Mouse (Mus musculus): ENCODE results near the gene Acsl5. TPM values are rescaled to one million over a fixed set of nuclear protein-coding genes. Genes with fewer than 3 reads are reported as not detected.

Gene Acsl5
- polyA plus RNA-seq, 1 experiment from 2014 or later, result 63.2 TPM

GRCm38 (mm10) chr19:55218741-55219221 is 33.0 kb upstream of the Acsl5 start:
- H3K27ac ChIP-seq (replicated peaks), result peak overlapping the region; percentile 75

GRCm38 (mm10) chr19:55219359-55219758 is 32.4 kb upstream of the Acsl5 start:
- WGBS, result 51% methylated on average over 8 of the region's 8 CpGs
- Histone ChIP-seq H3K27me3 (ENCODE audit: control insufficient read depth, insufficient read depth, low read length) (no peaks in the 10 kb centered on the region), H3K4me2 (replicated peaks; ENCODE audit: low read depth) (no peak overlapping the region), H3K27ac (replicated peaks) (peak overlapping the region; percentile 75), H3K4me1 (replicated peaks; ENCODE audit: control insufficient read depth, insufficient read depth) (0 out of 2 replicates have a peak, but pooled peaks cover 3% of the 10 kb centered on the region), H3K4me3 (ENCODE audit: low read depth, low read length) (peak overlapping the region; percentile 43; the same call in 1 of the 2 replicates), H3K9me3 (ENCODE audit: control insufficient read depth, low read length) (no peaks in the 10 kb centered on the region), H3K9ac (ENCODE audit: low read length) (no peak overlapping the region), H3K36me3 (ENCODE audit: control insufficient read depth, insufficient read depth, low read length) (no peaks in the 10 kb centered on the region)
- TF ChIP-seq CTCF (IDR thresholded peaks at IDR 0.05; ENCODE audit: low read depth) (no peak), EP300 (optimal IDR thresholded peaks at IDR 0.05) (peak; percentile 87)
- ATAC-seq (ENCODE audit: low FRiP score, low TSS enrichment) (peak; percentile 87), DNase-seq (ENCODE audit: low spot score) (peak; percentile 29)

More at GRCm38 (mm10) chr19:55218741-55219221, 33.0 kb upstream of the Acsl5 start:
- peak overlapping the region; percentile 52 for H3K9ac ChIP-seq (ENCODE audit: low read length)
- no peaks in the 10 kb centered on the region for H3K36me3 ChIP-seq (ENCODE audit: control insufficient read depth, insufficient read depth, low read length)
- peak overlapping the region; percentile 64 for H3K4me2 ChIP-seq (replicated peaks; ENCODE audit: low read depth)
- 17% methylated on average over 12 of the region's 12 CpGs for WGBS
- peak overlapping the region; percentile 43 for H3K4me3 ChIP-seq (ENCODE audit: low read depth, low read length)
- no peaks in the 10 kb centered on the region for H3K27me3 ChIP-seq (ENCODE audit: control insufficient read depth, insufficient read depth, low read length)
- no peak for DNase-seq (ENCODE audit: low spot score)
- ATAC-seq (ENCODE audit: low FRiP score, low TSS enrichment), result peak; percentile 4
- TF ChIP-seq EP300 (optimal IDR thresholded peaks at IDR 0.05) (no peak), CTCF (IDR thresholded peaks at IDR 0.05; ENCODE audit: low read depth) (no peak)
- H3K4me1 ChIP-seq (replicated peaks; ENCODE audit: control insufficient read depth, insufficient read depth), result 0 out of 2 replicates have a peak, but pooled peaks cover 3% of the 10 kb centered on the region
- H3K9me3 ChIP-seq (ENCODE audit: control insufficient read depth, low read length), result no peaks in the 10 kb centered on the region

- no peak overlapping the region for H3K4me2 ChIP-seq (replicated peaks; ENCODE audit: low read depth)
- no peaks in the 10 kb centered on the region for H3K9me3 ChIP-seq (ENCODE audit: control insufficient read depth, low read length)
- TF ChIP-seq CTCF (IDR thresholded peaks at IDR 0.05; ENCODE audit: low read depth), result no peak
- TF ChIP-seq EP300 (optimal IDR thresholded peaks at IDR 0.05), result no peak
- WGBS, result 72% methylated on average over 6 of the region's 6 CpGs
- no peak overlapping the region for H3K9ac ChIP-seq (ENCODE audit: low read length)
- H3K27me3 ChIP-seq (ENCODE audit: control insufficient read depth, insufficient read depth, low read length), result no peaks in the 10 kb centered on the region
- H3K27ac ChIP-seq (replicated peaks), result no peak overlapping the region
- 0 out of 2 replicates have a peak, but pooled peaks cover 3% of the 10 kb centered on the region for H3K4me1 ChIP-seq (replicated peaks; ENCODE audit: control insufficient read depth, insufficient read depth)
- DNase-seq (ENCODE audit: low spot score) (no peak), ATAC-seq (ENCODE audit: low FRiP score, low TSS enrichment) (no peak)
- no peak overlapping the region for H3K4me3 ChIP-seq (ENCODE audit: low read depth, low read length)
- no peaks in the 10 kb centered on the region for H3K36me3 ChIP-seq (ENCODE audit: control insufficient read depth, insufficient read depth, low read length)
Observed at GRCm38 (mm10) chr19:55221208-55221607, 30.5 kb upstream of the Acsl5 start.

DNA sequence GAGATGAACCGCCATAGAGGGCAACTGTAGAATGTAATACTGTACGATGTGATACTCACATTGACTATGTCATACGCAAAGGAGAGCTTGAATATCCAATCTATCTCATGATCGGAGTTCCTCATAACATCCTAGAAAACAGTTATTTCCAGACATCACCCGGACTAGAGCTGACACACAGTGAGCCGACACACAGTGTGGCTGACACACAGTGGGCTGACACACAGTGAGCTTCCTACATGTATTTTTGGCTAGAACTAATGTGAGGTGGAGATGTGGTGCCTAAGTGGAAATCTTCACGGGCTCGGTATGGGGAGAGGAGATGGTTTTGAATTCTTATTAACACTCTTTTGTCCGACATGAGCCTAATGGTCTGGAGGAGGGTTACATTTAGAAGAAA is 29.5 kb upstream of the Acsl5 start:
- 84% methylated on average over 9 of the region's 9 CpGs for WGBS
- Histone ChIP-seq H3K27me3 (ENCODE audit: control insufficient read depth, insufficient read depth, low read length) (no peaks in the 10 kb centered on the region), H3K4me2 (replicated peaks; ENCODE audit: low read depth) (no peak overlapping the region), H3K4me3 (ENCODE audit: low read depth, low read length) (no peak overlapping the region), H3K36me3 (ENCODE audit: control insufficient read depth, insufficient read depth, low read length) (no peaks in the 10 kb centered on the region), H3K9me3 (ENCODE audit: control insufficient read depth, low read length) (no peaks in the 10 kb centered on the region), H3K27ac (replicated peaks) (no peak overlapping the region), H3K9ac (ENCODE audit: low read length) (no peak overlapping the region), H3K4me1 (replicated peaks; ENCODE audit: control insufficient read depth, insufficient read depth) (0 out of 2 replicates have a peak, but pooled peaks cover 3% of the 10 kb centered on the region)
- DNase-seq (ENCODE audit: low spot score), result no peak
- TF ChIP-seq EP300 (optimal IDR thresholded peaks at IDR 0.05), result no peak
- no peak for TF ChIP-seq CTCF (IDR thresholded peaks at IDR 0.05; ENCODE audit: low read depth)
- ATAC-seq (ENCODE audit: low FRiP score, low TSS enrichment), result no peak

- 72% methylated on average over 5 of the region's 5 CpGs for WGBS
Observed at GRCm38 (mm10) chr19:55226621-55227020, 25.1 kb upstream of the Acsl5 start.

GRCm38 (mm10) chr19:55227135-55227534 is 24.6 kb upstream of the Acsl5 start:
- H3K4me1 ChIP-seq (replicated peaks; ENCODE audit: control insufficient read depth, insufficient read depth), result no peaks in the 10 kb centered on the region
- DNase-seq (ENCODE audit: low spot score), result no peak
- WGBS, result 75% methylated on average over 7 of the region's 7 CpGs

More at GRCm38 (mm10) chr19:55226621-55227020, 25.1 kb upstream of the Acsl5 start:
- H3K4me1 ChIP-seq (replicated peaks; ENCODE audit: control insufficient read depth, insufficient read depth), result no peaks in the 10 kb centered on the region
- H3K9ac ChIP-seq (ENCODE audit: low read length), result no peak overlapping the region
- H3K27me3 ChIP-seq (ENCODE audit: control insufficient read depth, insufficient read depth, low read length), result no peaks in the 10 kb centered on the region
- H3K36me3 ChIP-seq (ENCODE audit: control insufficient read depth, insufficient read depth, low read length), result no peaks in the 10 kb centered on the region
- no peak overlapping the region for H3K4me3 ChIP-seq (ENCODE audit: low read depth, low read length)
- no peak overlapping the region for H3K27ac ChIP-seq (replicated peaks)
- TF ChIP-seq EP300 (optimal IDR thresholded peaks at IDR 0.05), result no peak
- TF ChIP-seq CTCF (IDR thresholded peaks at IDR 0.05; ENCODE audit: low read depth), result no peak
- H3K4me2 ChIP-seq (replicated peaks; ENCODE audit: low read depth), result no peak overlapping the region
- no peak for ATAC-seq (ENCODE audit: low FRiP score, low TSS enrichment)
- DNase-seq (ENCODE audit: low spot score), result no peak
- H3K9me3 ChIP-seq (ENCODE audit: control insufficient read depth, low read length), result no peaks in the 10 kb centered on the region

More at GRCm38 (mm10) chr19:55227135-55227534, 24.6 kb upstream of the Acsl5 start:
- Histone ChIP-seq H3K4me2 (replicated peaks; ENCODE audit: low read depth) (no peak overlapping the region), H3K36me3 (ENCODE audit: control insufficient read depth, insufficient read depth, low read length) (no peaks in the 10 kb centered on the region), H3K27me3 (ENCODE audit: control insufficient read depth, insufficient read depth, low read length) (no peaks in the 10 kb centered on the region), H3K9me3 (ENCODE audit: control insufficient read depth, low read length) (no peaks in the 10 kb centered on the region), H3K4me3 (ENCODE audit: low read depth, low read length) (no peak overlapping the region), H3K27ac (replicated peaks) (no peak overlapping the region), H3K9ac (ENCODE audit: low read length) (no peak overlapping the region)
- TF ChIP-seq EP300 (optimal IDR thresholded peaks at IDR 0.05) (no peak), CTCF (IDR thresholded peaks at IDR 0.05; ENCODE audit: low read depth) (peak; percentile 41; the same call in 1 of the 2 replicates)
- no peak for ATAC-seq (ENCODE audit: low FRiP score, low TSS enrichment)
